Mouse (Mus musculus) heart, postnatal 0 days (tissue): ENCODE data around the gene Mrnip. TPM values are rescaled to one million over a fixed set of nuclear protein-coding genes. Genes with fewer than 3 reads are reported as not detected.

ENCODE experiments used
- ATAC-seq: fragments of 200-750 bp; cut with Nextera tagmentation; 2 replicates; pipeline ENCODE4 v1.8.0; 2017; ENCODE audit warnings: low read depth, moderate number of reproducible peaks, moderate library complexity; ENCODE audit not compliant: insufficient read depth
- DNase-seq: peaks from one replicate; pipeline ENCODE4 v3.0.0-alpha.2; 2016; ENCODE audit warnings: low spot score
- H3K27ac ChIP-seq: fragments of 300-500 bp; sonication (generic); 2 replicates; pipeline ENCODE4 v1.5.1; 2014; ENCODE audit warnings: low read depth, mild to moderate bottlenecking
- H3K27me3 ChIP-seq: fragments of 300-500 bp; sonication (generic); 2 replicates; pipeline ENCODE4 v1.6.1; 2014; ENCODE audit warnings: low read length, mixed read lengths; ENCODE audit not compliant: control insufficient read depth, insufficient read depth
- H3K36me3 ChIP-seq: fragments of 300-500 bp; sonication (generic); replicated peaks from 2 replicates; pipeline ENCODE4 v1.6.1; 2014; ENCODE audit warnings: low read length, mixed read lengths; ENCODE audit not compliant: control insufficient read depth, insufficient read depth
- H3K4me1 ChIP-seq: fragments of 300-500 bp; sonication (generic); 2 replicates; pipeline ENCODE4 v1.6.1; 2014; ENCODE audit warnings: antibody characterized with exemption; ENCODE audit not compliant: control insufficient read depth, insufficient read depth
- H3K4me2 ChIP-seq: fragments of 300-500 bp; sonication (generic); 2 replicates; pipeline ENCODE4 v1.6.1; 2014; ENCODE audit warnings: low read depth, mild to moderate bottlenecking, low read length, moderate library complexity
- H3K4me3 ChIP-seq: fragments of 300-500 bp; sonication (generic); 2 replicates; pipeline ENCODE4 v1.5.1; 2014; ENCODE audit warnings: low read depth, low read length
- H3K9ac ChIP-seq: fragments of 300-500 bp; sonication (generic); replicated peaks from 2 replicates; pipeline ENCODE4 v1.6.1; 2014; ENCODE audit warnings: low read depth, low read length, mixed read lengths
- H3K9me3 ChIP-seq: fragments of 300-500 bp; sonication (generic); replicated peaks from 2 replicates; pipeline ENCODE4 v1.6.1; 2016; ENCODE audit warnings: low read length; ENCODE audit not compliant: control insufficient read depth
- CTCF ChIP-seq: IDR thresholded peaks from 2 replicates; pipeline ENCODE4 v1.5.1; 2016; ENCODE audit warnings: antibody characterized with exemption, control low read depth, low read depth
- EP300 ChIP-seq: IDR thresholded peaks from 2 replicates; pipeline ENCODE4 v1.6.1; 2016; ENCODE audit warnings: antibody characterized with exemption, low read depth
- WGBS: fragments of 180-500 bp; shearing (Covaris S2); extraction: QIAGEN DNeasy Blood & Tissue Kit; methylation state at CpG from one replicate; pipeline ENCODE4 v1.1.7; 2014; 5-methylcytosine and 5-hydroxymethylcytosine counted together
- polyA plus RNA-seq: library from polyadenylated mRNA; unstranded; fragments of >200 nt; fragmentation: Nextera tagmentation; extraction: Ambion mirVana; gene quantifications from 2 replicates; pipeline ENCODE4 v1.2.1, GENCODE M21; 2015
- total RNA-seq: library from RNA; depleted of rRNA; stranded (reverse); fragments of >200 nt; gene quantifications from 2 replicates; pipeline ENCODE4 v1.2.3, GENCODE M21; 2014; ENCODE audit warnings: low replicate concordance

Gene Mrnip
- total and polyA plus RNA-seq, 2 experiments from 2014 or later, result 7.9 to 18.6 TPM

DNA sequence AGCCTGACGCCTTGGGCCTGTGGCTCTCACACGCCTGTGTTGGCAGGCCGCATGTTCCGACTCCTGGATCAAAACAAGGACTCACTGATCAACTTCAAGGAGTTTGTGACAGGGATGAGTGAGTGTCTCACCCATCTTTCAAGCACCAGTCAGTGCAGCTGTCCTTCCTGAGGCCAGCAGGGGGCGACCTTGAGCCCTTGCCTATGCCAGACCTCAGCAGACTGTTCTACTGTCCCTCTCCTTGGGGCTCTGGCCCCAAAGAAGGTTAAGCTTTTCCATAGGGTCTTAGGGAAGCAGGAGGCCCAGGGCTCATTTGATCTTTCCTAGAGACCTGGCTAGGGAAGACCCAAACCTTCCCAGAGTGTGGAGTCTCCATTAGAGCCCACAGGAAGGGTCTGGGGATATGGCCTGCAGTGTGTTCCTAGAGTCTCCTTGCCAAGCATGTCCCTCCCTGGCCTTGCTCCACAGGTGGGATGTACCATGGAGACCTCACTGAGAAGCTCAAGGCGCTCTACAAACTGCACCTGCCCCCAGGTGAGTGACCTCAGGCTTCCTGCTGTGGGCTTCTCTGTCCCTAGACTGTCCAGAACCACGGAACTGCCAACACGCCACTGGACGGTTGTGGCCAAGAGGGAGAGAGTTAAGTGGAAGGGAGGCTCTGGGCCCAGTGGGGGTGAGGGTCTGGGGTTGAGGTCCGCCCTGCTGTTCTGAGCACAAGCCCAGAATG, 12.5 kb upstream of the Mrnip start:
- Histone ChIP-seq H3K4me3 (no peak overlapping the region), H3K27me3 (no peaks in the 10 kb centered on the region), H3K27ac (peak overlapping the region; percentile 13), H3K9ac (no peak overlapping the region), H3K36me3 (peaks cover 85% of the 10 kb centered on the region), H3K4me2 (no peak overlapping the region), H3K9me3 (no peaks in the 10 kb centered on the region), H3K4me1 (no peaks in the 10 kb centered on the region)
- TF ChIP-seq EP300 (no peak), CTCF (peak; percentile 88)
- ATAC-seq (peak; percentile 64), DNase-seq (peak; percentile 59)
- WGBS, result 61% methylated on average over 10 of the region's 10 CpGs

DNA sequence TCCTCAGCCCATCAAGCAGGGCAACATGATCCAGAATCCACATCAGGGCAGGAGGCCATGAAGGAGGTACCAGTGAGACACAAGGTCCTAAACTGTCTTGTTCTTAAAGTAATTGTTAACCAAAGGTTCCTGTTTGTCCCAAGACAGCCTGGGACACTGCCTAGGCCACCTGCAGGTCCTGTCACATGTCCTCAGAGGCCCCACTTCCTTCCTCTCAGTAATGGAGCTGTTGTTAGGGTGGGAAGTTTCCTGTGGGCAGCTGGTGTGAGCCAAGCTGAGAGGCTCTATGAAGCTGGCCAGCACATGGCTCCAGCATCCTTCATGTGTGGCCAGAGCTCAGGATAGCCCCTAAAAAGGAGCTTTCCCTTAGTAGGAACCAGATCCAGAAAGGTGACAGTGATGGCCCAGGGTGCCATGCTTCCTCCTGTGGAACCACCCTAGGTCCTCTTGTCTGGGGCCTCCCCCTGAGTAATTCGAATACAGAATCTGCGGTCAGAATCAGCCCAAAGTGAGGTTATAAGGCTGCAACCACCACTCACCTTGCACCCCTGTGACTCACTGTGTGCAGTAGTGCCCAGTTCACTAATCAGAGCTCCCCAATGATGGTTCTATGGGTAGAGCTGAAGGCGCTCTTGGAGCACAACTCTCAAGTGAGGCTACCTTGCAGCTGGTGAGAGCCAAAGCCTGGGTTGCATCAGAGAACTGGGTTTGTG, 11.8 kb upstream of the Mrnip start:
- Histone ChIP-seq H3K27me3 (no peaks in the 10 kb centered on the region), H3K4me2 (no peak overlapping the region), H3K27ac (peak overlapping the region; percentile 13), H3K9ac (no peak overlapping the region), H3K4me3 (no peak overlapping the region), H3K4me1 (no peaks in the 10 kb centered on the region), H3K36me3 (peaks cover 78% of the 10 kb centered on the region), H3K9me3 (no peaks in the 10 kb centered on the region)
- WGBS, result 96% methylated on average over 3 of the region's 3 CpGs
- ATAC-seq (no peak), DNase-seq (no peak)
- no peak for TF ChIP-seq EP300
- no peak for TF ChIP-seq CTCF

DNA sequence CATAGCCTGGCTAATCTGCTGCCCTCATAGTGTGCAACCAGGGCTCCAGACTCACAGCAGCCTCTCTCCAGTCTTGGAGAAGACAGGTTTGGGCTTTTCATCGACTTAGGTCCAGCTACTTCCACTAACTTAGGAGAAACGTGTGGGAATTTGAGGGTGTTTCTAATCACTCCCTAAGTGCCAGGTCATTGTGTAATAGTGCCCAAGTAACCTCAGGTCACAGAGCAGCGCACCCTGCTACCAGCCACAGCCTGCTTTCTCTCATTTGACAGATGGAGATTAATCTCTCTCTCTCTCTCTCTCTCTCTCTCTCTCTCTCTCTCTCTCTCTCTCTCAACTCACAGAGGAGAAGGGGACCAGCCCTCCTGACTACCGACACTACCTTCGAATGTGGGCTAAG, 5.9 kb upstream of the Mrnip start:
- TF ChIP-seq CTCF (no peak), EP300 (no peak)
- Histone ChIP-seq H3K9ac (no peak overlapping the region), H3K9me3 (no peaks in the 10 kb centered on the region), H3K4me3 (no peak overlapping the region), H3K4me2 (no peak overlapping the region), H3K27me3 (no peaks in the 10 kb centered on the region), H3K36me3 (peaks cover 58% of the 10 kb centered on the region), H3K4me1 (no peaks in the 10 kb centered on the region), H3K27ac (no peak overlapping the region)
- ATAC-seq (no peak), DNase-seq (no peak)
- WGBS, result 85% methylated on average over 5 of the region's 5 CpGs

DNA sequence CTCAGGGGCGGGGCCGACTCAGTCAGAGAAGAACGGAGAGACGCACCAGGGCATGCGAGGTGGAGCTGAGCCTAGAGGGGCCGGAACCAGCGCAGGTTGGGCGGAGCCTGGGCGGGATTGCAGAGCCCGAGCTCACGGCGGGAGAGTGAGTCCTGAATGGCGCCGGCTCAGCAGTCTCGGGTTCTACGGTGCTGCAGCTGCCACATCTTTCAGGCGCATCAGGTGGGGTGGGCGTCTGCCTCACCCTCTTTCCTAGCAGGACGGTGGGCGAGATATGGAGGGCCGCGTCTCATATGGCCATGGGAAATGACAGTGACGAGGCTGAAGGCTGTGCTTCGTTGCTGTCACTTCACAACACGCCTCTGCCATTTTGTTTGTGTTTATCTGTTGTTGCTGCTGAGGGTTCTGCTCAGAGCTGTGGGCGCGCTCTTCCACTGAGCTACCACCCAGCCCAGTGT, 515 bp downstream of the Mrnip start:
- Histone ChIP-seq H3K4me3 (peak overlapping the region; percentile 66), H3K9ac (peak overlapping the region; percentile 61), H3K4me1 (peaks cover 6% of the 10 kb centered on the region), H3K27me3 (no peaks in the 10 kb centered on the region), H3K27ac (peak overlapping the region; percentile 57), H3K9me3 (no peaks in the 10 kb centered on the region), H3K4me2 (peak overlapping the region; percentile 92), H3K36me3 (peaks cover 24% of the 10 kb centered on the region)
- peak; percentile 100 for ATAC-seq
- no peak for TF ChIP-seq EP300
- no peak for TF ChIP-seq CTCF
- under 1% methylated on average over 27 of the region's 27 CpGs for WGBS
- DNase-seq, result peak; percentile 98

DNA sequence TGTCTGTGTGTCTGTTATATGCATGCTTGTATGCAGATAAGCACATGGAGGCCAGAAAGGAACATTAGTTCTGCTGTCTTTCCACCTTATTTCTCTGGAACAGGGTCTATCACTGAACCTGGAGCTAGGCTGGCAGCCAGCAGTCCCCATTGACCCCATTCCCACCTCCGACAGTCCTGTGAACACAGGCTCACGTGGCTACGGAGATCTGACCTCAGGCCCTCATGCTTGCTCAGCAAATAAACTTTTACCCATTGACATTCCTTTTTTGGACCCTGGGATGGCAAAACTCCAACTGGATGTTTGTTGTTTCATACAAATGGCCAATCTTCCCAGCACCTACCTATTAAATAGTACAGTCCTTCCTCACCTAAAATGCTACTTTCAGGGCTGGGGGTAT, 2.1 kb downstream of the Mrnip start:
- H3K4me3 ChIP-seq, result no peak overlapping the region
- peaks cover 6% of the 10 kb centered on the region for H3K4me1 ChIP-seq
- H3K9ac ChIP-seq, result no peak overlapping the region
- H3K27me3 ChIP-seq, result no peaks in the 10 kb centered on the region
- H3K27ac ChIP-seq, result no peak overlapping the region
- no peak for ATAC-seq
- peaks cover 14% of the 10 kb centered on the region for H3K36me3 ChIP-seq
- no peaks in the 10 kb centered on the region for H3K9me3 ChIP-seq
- DNase-seq, result no peak
- no peak overlapping the region for H3K4me2 ChIP-seq
- TF ChIP-seq CTCF (no peak), EP300 (no peak)
- WGBS, result 69% methylated on average over 3 of the region's 3 CpGs
